Mouse (Mus musculus): ENCODE data around the gene Duox1.
A peak's percentile ranks its signal among the peaks of the same experiment; 100 is the strongest.

Duox1 gene

GRCm38 (mm10) chr2:122315372-122315771 lies at the start of gene Duox1:
Gene Duox1, plus strand, starts transcription at chr2:122315672.
- DNase-seq = no peak

- DNase-seq = no peak
Observed at GRCm38 (mm10) chr2:122266407-122267193, 48.9 kb upstream of the Duox1 start.

- DNase-seq = no peak
Observed at GRCm38 (mm10) chr2:122278769-122279168, 36.7 kb upstream of the Duox1 start.

- DNase-seq = no peak
Observed at GRCm38 (mm10) chr2:122284091-122284490, 31.4 kb upstream of the Duox1 start.

GRCm38 (mm10) chr2:122286137-122286536 lies 29.3 kb upstream of the Duox1 start:
- no peak for DNase-seq

GRCm38 (mm10) chr2:122294916-122295315 lies 20.6 kb upstream of the Duox1 start:
- peak; percentile 11 to 17 for DNase-seq

- peak; percentile 13 to 25 for DNase-seq
Observed at GRCm38 (mm10) chr2:122297271-122298095, 18.0 kb upstream of the Duox1 start.

- DNase-seq = peak in 1 of 2 experiments; percentile 26
Observed at GRCm38 (mm10) chr2:122298096-122298499, 17.4 kb upstream of the Duox1 start, which contains the start of gene Duox2. Gene Duox2, minus strand, starts transcription at chr2:122298449.

- DNase-seq = peak; percentile 78
Observed at GRCm38 (mm10) chr2:122298596-122299490, 16.6 kb upstream of the Duox1 start, which contains the start of gene Duoxa2. Gene Duoxa2, plus strand, starts transcription at chr2:122298900.

- DNase-seq = peak; percentile 18 to 27
Observed at GRCm38 (mm10) chr2:122299911-122300655, 15.4 kb upstream of the Duox1 start.

- no peak for DNase-seq
Observed at GRCm38 (mm10) chr2:122300656-122301020, 14.8 kb upstream of the Duox1 start.

- DNase-seq = peak; percentile 49 to 50
Observed at GRCm38 (mm10) chr2:122301081-122301920, 14.2 kb upstream of the Duox1 start.

- no peak for DNase-seq
Observed at GRCm38 (mm10) chr2:122301921-122302573, 13.4 kb upstream of the Duox1 start.

GRCm38 (mm10) chr2:122302574-122303241 lies 12.8 kb upstream of the Duox1 start:
- DNase-seq = peak; percentile 80 to 86

- DNase-seq = no peak
Observed at GRCm38 (mm10) chr2:122304544-122304943, 10.9 kb upstream of the Duox1 start.

GRCm38 (mm10) chr2:122305097-122305892 lies 10.2 kb upstream of the Duox1 start:
- DNase-seq = no peak

GRCm38 (mm10) chr2:122306184-122306583 lies 9.3 kb upstream of the Duox1 start:
- DNase-seq = no peak

GRCm38 (mm10) chr2:122309647-122310046 lies 5.8 kb upstream of the Duox1 start:
- DNase-seq = no peak

- DNase-seq = no peak
Observed at GRCm38 (mm10) chr2:122311561-122311960, 3.9 kb upstream of the Duox1 start.

Data from B cell, adult 2 months (primary cell).